Mouse (Mus musculus): Measurements from ENCODE around the gene Lcn3. TPM values are rescaled to one million over a fixed set of nuclear protein-coding genes. Genes with fewer than 3 reads are reported as not detected.

Gene Lcn3
- polyA plus RNA-seq, 1 experiment from 2014 or later: not detected

Other genes starting within 250 kb of the Lcn3 start
- gene Traf2, start 218.6 kb upstream of the Lcn3 start, polyA plus RNA-seq (2015; fragmentation: Nextera tagmentation; extraction: Ambion mirVana): 34.8 and 36.2 TPM in 2 replicates
- gene Edf1, start 207.7 kb upstream of the Lcn3 start, polyA plus RNA-seq (2015; fragmentation: Nextera tagmentation; extraction: Ambion mirVana): 355 and 373 TPM in 2 replicates
- gene Mamdc4, start 190.7 kb upstream of the Lcn3 start, polyA plus RNA-seq (2015; fragmentation: Nextera tagmentation; extraction: Ambion mirVana): 3.3 and 4.9 TPM in 2 replicates
- gene Phpt1, start 190.3 kb upstream of the Lcn3 start, polyA plus RNA-seq (2015; fragmentation: Nextera tagmentation; extraction: Ambion mirVana): 147 and 157 TPM in 2 replicates
- gene Ajm1, start 183.8 kb upstream of the Lcn3 start, polyA plus RNA-seq (2015; fragmentation: Nextera tagmentation; extraction: Ambion mirVana): 0.60 and 0.63 TPM in 2 replicates
- gene Rabl6, start 157.0 kb upstream of the Lcn3 start, polyA plus RNA-seq (2015; fragmentation: Nextera tagmentation; extraction: Ambion mirVana): 82.1 and 83.3 TPM in 2 replicates
- 0.29 and 0.42 TPM in 2 replicates for gene Ccdc183, start 147.9 kb upstream of the Lcn3 start, polyA plus RNA-seq (2015; fragmentation: Nextera tagmentation; extraction: Ambion mirVana)
- 28.6 and 30.5 TPM in 2 replicates for gene Tmem141, start 143.6 kb upstream of the Lcn3 start, polyA plus RNA-seq (2015; fragmentation: Nextera tagmentation; extraction: Ambion mirVana)
- gene Fcna, start 137.5 kb upstream of the Lcn3 start, polyA plus RNA-seq (2015; fragmentation: Nextera tagmentation; extraction: Ambion mirVana): 2.8 and 3.5 TPM in 2 replicates
- gene Lcn8, start 112.4 kb upstream of the Lcn3 start, polyA plus RNA-seq (2015; fragmentation: Nextera tagmentation; extraction: Ambion mirVana): not detected in 2 replicates
- not detected in 2 replicates for gene Lcn5, start 107.6 kb upstream of the Lcn3 start, polyA plus RNA-seq (2015; fragmentation: Nextera tagmentation; extraction: Ambion mirVana)
- not detected in 2 replicates for gene Lcn6, start 88.8 kb upstream of the Lcn3 start, polyA plus RNA-seq (2015; fragmentation: Nextera tagmentation; extraction: Ambion mirVana)
- not detected in 2 replicates for gene Lcn10, start 82.8 kb upstream of the Lcn3 start, polyA plus RNA-seq (2015; fragmentation: Nextera tagmentation; extraction: Ambion mirVana)
- gene Obp2a, start 65.5 kb upstream of the Lcn3 start, polyA plus RNA-seq (2015; fragmentation: Nextera tagmentation; extraction: Ambion mirVana): not detected in 2 replicates
- gene Bmyc, start 58.8 kb upstream of the Lcn3 start, polyA plus RNA-seq (2015; fragmentation: Nextera tagmentation; extraction: Ambion mirVana): 91.8 and 93.2 TPM in 2 replicates
- gene Obp2b, start 28.6 kb upstream of the Lcn3 start, polyA plus RNA-seq (2015; fragmentation: Nextera tagmentation; extraction: Ambion mirVana): not detected in 2 replicates
- gene Lcn11, start 11.4 kb downstream of the Lcn3 start, polyA plus RNA-seq (2015; fragmentation: Nextera tagmentation; extraction: Ambion mirVana): not detected in 2 replicates
- gene Gm13539, start 16.7 kb downstream of the Lcn3 start, polyA plus RNA-seq (2015; fragmentation: Nextera tagmentation; extraction: Ambion mirVana): not detected in 2 replicates
- gene Glt6d1, start 50.3 kb downstream of the Lcn3 start, polyA plus RNA-seq (2015; fragmentation: Nextera tagmentation; extraction: Ambion mirVana): not detected in 2 replicates
- not detected in 2 replicates for gene Lcn9, start 57.6 kb downstream of the Lcn3 start, polyA plus RNA-seq (2015; fragmentation: Nextera tagmentation; extraction: Ambion mirVana)
- gene Sohlh1, start 81.7 kb downstream of the Lcn3 start, polyA plus RNA-seq (2015; fragmentation: Nextera tagmentation; extraction: Ambion mirVana): not detected in 2 replicates
- 0.32 and 0.42 TPM in 2 replicates for gene Kcnt1, start 98.2 kb downstream of the Lcn3 start, polyA plus RNA-seq (2015; fragmentation: Nextera tagmentation; extraction: Ambion mirVana)
- gene Camsap1, start 217.7 kb downstream of the Lcn3 start, polyA plus RNA-seq (2015; fragmentation: Nextera tagmentation; extraction: Ambion mirVana): 15.1 and 19.5 TPM in 2 replicates

All from embryonic facial prominence, embryonic 15.5 days (tissue).